Mouse (Mus musculus) thymus, postnatal 10 days (tissue): Measurements from ENCODE around the gene Ndel1.
"Not testable (repeated sequence)": the region's sequence is repeated elsewhere in the genome, so short reads cannot be mapped to it uniquely, and the experiment has no call there.

Source experiments
- DNase-seq, 2 experiments: peaks; one replicate each; pipeline ENCODE4 v3.0.0; 2021; ENCODE audit warnings: low spot score in 2 of 2

Gene Ndel1

GRCm38 (mm10) chr11:68851644-68852485 is 19.8 kb downstream of the Ndel1 start:
- DNase-seq = no peak

- no peak for DNase-seq
These were observed 20.8 kb downstream of the Ndel1 start for GRCm38 (mm10) chr11:68850862-68851261.

GRCm38 (mm10) chr11:68839606-68840005 is 32.1 kb downstream of the Ndel1 start:
- DNase-seq = no peak

- no peak for DNase-seq
These were observed 36.6 kb downstream of the Ndel1 start for GRCm38 (mm10) chr11:68835034-68835433.

- DNase-seq = no peak
These were observed 38.1 kb downstream of the Ndel1 start for GRCm38 (mm10) chr11:68833593-68833992.

GRCm38 (mm10) chr11:68832793-68833192 is 38.9 kb downstream of the Ndel1 start:
- no peak for DNase-seq

- DNase-seq = not testable (repeated sequence)
These were observed 40.1 kb downstream of the Ndel1 start for GRCm38 (mm10) chr11:68831580-68831979.

GRCm38 (mm10) chr11:68826735-68827134 is 44.9 kb downstream of the Ndel1 start:
- no peak for DNase-seq

GRCm38 (mm10) chr11:68822326-68822725 is 49.3 kb downstream of the Ndel1 start:
- no peak for DNase-seq

GRCm38 (mm10) chr11:68819226-68819805 is 52.3 kb downstream of the Ndel1 start:
- DNase-seq = no peak

GRCm38 (mm10) chr11:68818416-68818815 is 53.2 kb downstream of the Ndel1 start:
- no peak for DNase-seq

GRCm38 (mm10) chr11:68811881-68812577 is 59.6 kb downstream of the Ndel1 start:
- no peak for DNase-seq

GRCm38 (mm10) chr11:68807787-68808186 is 63.9 kb downstream of the Ndel1 start:
- DNase-seq = peak; percentile 36 to 80

GRCm38 (mm10) chr11:68805148-68805547 is 66.5 kb downstream of the Ndel1 start:
- DNase-seq = no peak

- no peak for DNase-seq
These were observed 73.4 kb downstream of the Ndel1 start for GRCm38 (mm10) chr11:68798258-68798657.

- DNase-seq = no peak
These were observed 79.9 kb downstream of the Ndel1 start for GRCm38 (mm10) chr11:68791794-68792193.

GRCm38 (mm10) chr11:68790720-68791119 is 80.9 kb downstream of the Ndel1 start:
- DNase-seq = no peak

- DNase-seq = no peak
These were observed 84.4 kb downstream of the Ndel1 start for GRCm38 (mm10) chr11:68787222-68787621.

GRCm38 (mm10) chr11:68785813-68786212 is 85.8 kb downstream of the Ndel1 start:
- no peak for DNase-seq

- no peak for DNase-seq
These were observed 89.3 kb downstream of the Ndel1 start for GRCm38 (mm10) chr11:68782336-68782735.

GRCm38 (mm10) chr11:68780466-68781114 is 91.1 kb downstream of the Ndel1 start:
- DNase-seq = no peak
